Mouse (Mus musculus) A20 (cell line): ENCODE data around the gene Atxn7l3b.

Source experiments
- DNase-seq: peaks from one replicate; pipeline ENCODE4 v3.0.0-alpha.2; 2011; ENCODE audit warnings: low read depth, low spot score

The Atxn7l3b gene

GRCm38 (mm10) chr10:112876655-112877393 is 52.0 kb downstream of the Atxn7l3b start:
- DNase-seq, result no peak
